Mouse (Mus musculus) erythroblast, embryonic 14.5 days (primary cell): ENCODE measurements around the gene Chst11.

Experiments used
- GATA1 ChIP-seq: IDR thresholded peaks from 2 replicates; pipeline ENCODE4 v1.6.1; 2012; ENCODE audit warnings: low read length, inconsistent platforms, mixed read lengths
- TAL1 ChIP-seq: IDR thresholded peaks from 3 replicates; pipeline ENCODE4 v1.6.1; 2012; ENCODE audit warnings: low read length, inconsistent platforms, mixed read lengths

GRCm38 (mm10) chr10:83242106-83242686 lies 256.9 kb downstream of the Chst11 start:
- TF ChIP-seq GATA1 (no peak), TAL1 (no peak)
